Mouse (Mus musculus): Measurements from ENCODE around the gene Grhl3.

Grhl3 gene

GRCm38 (mm10) chr4:135572276-135572675, 1.2 kb downstream of the Grhl3 start:
- no peak for DNase-seq

- DNase-seq = no peak
Measured at GRCm38 (mm10) chr4:135571037-135571550, 2.3 kb downstream of the Grhl3 start.

- DNase-seq = no peak
Measured at GRCm38 (mm10) chr4:135570152-135571036, 3.0 kb downstream of the Grhl3 start.

- no peak for DNase-seq
Measured at GRCm38 (mm10) chr4:135569201-135569600, 4.2 kb downstream of the Grhl3 start.

- no peak for DNase-seq
Measured at GRCm38 (mm10) chr4:135567484-135567883, 5.9 kb downstream of the Grhl3 start.

- no peak for DNase-seq
Measured at GRCm38 (mm10) chr4:135567042-135567441, 6.4 kb downstream of the Grhl3 start.

- DNase-seq = no peak
Measured at GRCm38 (mm10) chr4:135565400-135565799, 8.0 kb downstream of the Grhl3 start.

GRCm38 (mm10) chr4:135563794-135564193, 9.6 kb downstream of the Grhl3 start:
- no peak for DNase-seq

- no peak for DNase-seq
Measured at GRCm38 (mm10) chr4:135549323-135549722, 24.1 kb downstream of the Grhl3 start.

- no peak for DNase-seq
Measured at GRCm38 (mm10) chr4:135548521-135549077, 24.8 kb downstream of the Grhl3 start.

- DNase-seq = no peak
Measured at GRCm38 (mm10) chr4:135548108-135548507, 25.3 kb downstream of the Grhl3 start.

- no peak for DNase-seq
Measured at GRCm38 (mm10) chr4:135547551-135547950, 25.9 kb downstream of the Grhl3 start.

- DNase-seq = no peak
Measured at GRCm38 (mm10) chr4:135546793-135547192, 26.6 kb downstream of the Grhl3 start.

- DNase-seq = no peak
Measured at GRCm38 (mm10) chr4:135546008-135546407, 27.4 kb downstream of the Grhl3 start.

GRCm38 (mm10) chr4:135545080-135545511, 28.3 kb downstream of the Grhl3 start:
- DNase-seq = no peak

- DNase-seq = no peak
Measured at GRCm38 (mm10) chr4:135544284-135544683, 29.1 kb downstream of the Grhl3 start.

- DNase-seq = no peak
Measured at GRCm38 (mm10) chr4:135540057-135540456, 33.4 kb downstream of the Grhl3 start.

- no peak for DNase-seq
Measured at GRCm38 (mm10) chr4:135539056-135539455, 34.4 kb downstream of the Grhl3 start.

- no peak for DNase-seq
Measured at GRCm38 (mm10) chr4:135535021-135535420, 38.4 kb downstream of the Grhl3 start.

GRCm38 (mm10) chr4:135533001-135533400, 40.4 kb downstream of the Grhl3 start:
- no peak for DNase-seq

- no peak for DNase-seq
Measured at GRCm38 (mm10) chr4:135531771-135532613, 41.4 kb downstream of the Grhl3 start.

GRCm38 (mm10) chr4:135531236-135531635, 42.2 kb downstream of the Grhl3 start:
- DNase-seq = peak; percentile 74

- DNase-seq = no peak
Measured at GRCm38 (mm10) chr4:135530270-135530669, 43.2 kb downstream of the Grhl3 start.

Data from layer of hippocampus, adult 9-11 months (tissue).